Mouse (Mus musculus) liver, embryonic 16.5 days (tissue): ENCODE results near the gene Uvrag. TPM values are rescaled to one million over a fixed set of nuclear protein-coding genes. Genes with fewer than 3 reads are reported as not detected.

Source experiments
- ATAC-seq: fragments of 200-750 bp; cut with Nextera tagmentation; 2 replicates; pipeline ENCODE4 v1.8.0; 2017; ENCODE audit warnings: low read depth, mild to moderate bottlenecking, moderate number of reproducible peaks, moderate library complexity
- H3K27ac ChIP-seq: fragments of 300-500 bp; sonication (generic); 2 replicates; pipeline ENCODE4 v1.5.1; 2014; ENCODE audit warnings: mild to moderate bottlenecking, low read length
- H3K27me3 ChIP-seq: fragments of 300-500 bp; sonication (generic); 2 replicates; pipeline ENCODE4 v1.6.1; 2014; ENCODE audit warnings: low read depth, low read length, mixed read lengths; ENCODE audit not compliant: control insufficient read depth, insufficient read depth
- H3K36me3 ChIP-seq: fragments of 300-500 bp; sonication (generic); 2 replicates; pipeline ENCODE4 v1.6.1; 2014; ENCODE audit warnings: mild to moderate bottlenecking; ENCODE audit not compliant: control insufficient read depth, insufficient read depth
- H3K4me1 ChIP-seq: fragments of 300-500 bp; sonication (generic); 2 replicates; pipeline ENCODE4 v1.6.1; 2014; ENCODE audit warnings: low read depth, low read length, mixed read lengths; ENCODE audit not compliant: control insufficient read depth
- H3K4me2 ChIP-seq: fragments of 300-500 bp; sonication (generic); 2 replicates; pipeline ENCODE4 v1.6.1; 2014; ENCODE audit warnings: low read depth, low read length, mixed read lengths
- H3K4me3 ChIP-seq: fragments of 300-500 bp; sonication (generic); 2 replicates; pipeline ENCODE4 v1.5.1; 2014; ENCODE audit warnings: low read depth, mild to moderate bottlenecking, low read length
- H3K9ac ChIP-seq: fragments of 300-500 bp; sonication (generic); 2 replicates; pipeline ENCODE4 v1.6.1; 2014; ENCODE audit warnings: low read depth, low read length
- H3K9me3 ChIP-seq: fragments of 300-500 bp; sonication (generic); replicated peaks from 2 replicates; pipeline ENCODE4 v1.6.1; 2016; ENCODE audit warnings: low read length; ENCODE audit not compliant: control insufficient read depth
- WGBS: fragments of 180-500 bp; shearing (Covaris S2); extraction: QIAGEN DNeasy Blood & Tissue Kit; methylation state at CpG from one replicate; pipeline ENCODE4 v1.1.7; 2014; ENCODE audit not compliant: insufficient replicate concordance; 5-methylcytosine and 5-hydroxymethylcytosine counted together
- polyA plus RNA-seq: library from polyadenylated mRNA; unstranded; fragments of >200 nt; fragmentation: Nextera tagmentation; extraction: Ambion mirVana; gene quantifications from 2 replicates; pipeline ENCODE4 v1.2.1, GENCODE M21; 2015

The Uvrag gene
- polyA plus RNA-seq, 1 experiment from 2014 or later: 8.2 TPM

DNA sequence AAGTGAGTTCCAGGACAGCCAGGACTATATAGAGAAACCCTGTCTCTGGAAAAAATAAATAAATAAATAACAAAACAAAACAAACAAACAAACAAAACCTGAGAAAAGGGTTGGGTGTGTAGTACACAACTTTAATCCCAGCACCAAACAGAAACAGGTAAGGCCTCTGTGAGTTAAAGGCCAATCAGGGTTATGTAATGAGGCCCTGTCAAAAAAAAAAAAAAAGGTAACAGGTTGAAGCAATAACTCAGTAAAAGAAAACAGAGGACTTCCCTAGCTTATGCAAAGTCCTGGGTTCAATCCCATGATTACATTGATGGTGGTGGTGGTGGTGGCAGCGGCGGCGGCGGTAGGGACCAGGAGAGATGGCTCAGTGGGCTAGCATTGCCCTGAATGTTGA, 3.4 kb downstream of the Uvrag start:
- 87% methylated on average over 4 of the region's 4 CpGs for WGBS
- H3K4me1 ChIP-seq: peaks cover 28% of the 10 kb centered on the region

DNA sequence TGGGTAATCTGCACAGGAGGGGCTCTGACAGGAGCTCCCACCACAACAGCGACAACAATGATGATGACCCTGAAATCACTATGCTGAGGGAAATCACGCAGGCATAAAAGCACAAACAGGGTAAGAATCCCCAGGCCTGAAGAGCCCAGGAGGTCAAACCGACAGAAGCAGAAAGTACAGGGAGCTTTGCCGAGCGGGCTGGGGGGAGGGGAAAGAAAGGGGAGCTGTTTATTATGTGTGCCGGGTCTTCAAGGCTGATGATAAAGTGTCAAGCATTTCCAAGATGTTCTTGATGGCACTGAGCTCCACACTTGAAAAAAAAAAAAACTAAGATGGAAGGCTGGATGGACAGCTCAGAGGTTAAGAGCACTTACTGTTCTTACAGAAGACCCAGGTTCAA, 4.2 kb downstream of the Uvrag start:
- H3K9me3 ChIP-seq: no peaks in the 10 kb centered on the region
- H3K36me3 ChIP-seq: no peaks in the 10 kb centered on the region
- peaks cover 27% of the 10 kb centered on the region for H3K4me1 ChIP-seq
- H3K27me3 ChIP-seq: no peaks in the 10 kb centered on the region
- H3K4me3 ChIP-seq: no peak overlapping the region
- no peak overlapping the region for H3K27ac ChIP-seq
- no peak for ATAC-seq
- no peak overlapping the region for H3K9ac ChIP-seq
- H3K4me2 ChIP-seq: no peak overlapping the region
- WGBS: 75% methylated on average over 6 of the region's 6 CpGs

More for the DNA sequence above, 3.4 kb downstream of the Uvrag start:
- Histone ChIP-seq H3K9me3 (no peaks in the 10 kb centered on the region), H3K4me2 (no peak overlapping the region), H3K27ac (no peak overlapping the region), H3K36me3 (no peaks in the 10 kb centered on the region), H3K9ac (no peak overlapping the region), H3K4me3 (no peak overlapping the region), H3K27me3 (no peaks in the 10 kb centered on the region)
- ATAC-seq: no peak

DNA sequence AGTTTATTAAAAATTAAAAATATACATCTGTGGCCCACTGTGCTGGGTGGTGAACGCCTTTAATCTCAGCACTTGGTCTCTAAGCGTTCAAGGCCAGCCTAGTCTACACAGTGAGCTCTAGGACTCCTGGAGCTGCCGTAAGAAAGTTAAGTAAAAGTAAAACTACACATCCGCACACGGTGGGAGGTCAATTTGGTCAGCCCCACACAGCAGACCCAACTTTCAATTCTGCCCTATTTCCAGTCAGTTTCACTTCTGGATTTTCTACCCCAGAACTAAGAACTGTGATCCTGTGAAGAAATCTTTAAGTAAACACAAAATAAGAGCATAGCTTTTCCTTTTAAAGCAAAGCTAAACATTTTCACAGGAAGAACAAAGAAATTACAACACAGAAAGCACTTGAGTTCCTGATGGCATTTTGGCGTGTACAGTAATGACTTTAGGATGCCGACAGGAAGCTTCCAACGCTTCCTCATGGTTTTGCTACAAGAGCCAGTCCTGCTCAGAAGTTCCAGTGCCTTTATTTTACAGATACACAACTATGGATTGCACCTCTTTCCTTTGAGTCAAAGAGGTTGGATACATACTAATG, 7.0 kb downstream of the Uvrag start:
- H3K4me3 ChIP-seq: no peak overlapping the region
- H3K27ac ChIP-seq: peak overlapping the region; percentile 49
- 67% methylated on average over 8 of the region's 8 CpGs for WGBS
- no peaks in the 10 kb centered on the region for H3K27me3 ChIP-seq
- no peak overlapping the region for H3K4me2 ChIP-seq
- no peaks in the 10 kb centered on the region for H3K9me3 ChIP-seq
- no peak overlapping the region for H3K9ac ChIP-seq
- peaks cover 22% of the 10 kb centered on the region for H3K4me1 ChIP-seq
- H3K36me3 ChIP-seq: no peaks in the 10 kb centered on the region
- ATAC-seq: no peak

DNA sequence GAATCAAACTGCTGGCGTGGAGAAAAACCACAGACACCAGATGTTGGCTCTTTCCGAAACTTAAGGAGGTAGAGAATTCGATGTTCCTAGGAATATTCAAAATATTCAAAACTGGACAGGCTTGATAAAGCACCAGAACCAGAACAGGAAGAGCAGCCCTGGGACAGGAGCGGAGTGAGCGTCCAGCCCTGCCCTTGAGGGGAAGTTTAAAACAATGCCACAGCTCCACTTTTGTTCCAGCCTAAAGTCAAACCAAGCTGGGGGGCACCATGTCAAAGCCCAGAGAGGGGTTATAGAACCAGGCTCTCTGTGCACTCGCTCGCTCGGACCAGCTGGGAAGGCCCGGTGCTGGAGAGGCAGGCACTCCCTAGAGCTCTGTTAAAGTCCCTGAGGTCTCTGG, 8.3 kb downstream of the Uvrag start:
- H3K27ac ChIP-seq: peak overlapping the region; percentile 58
- H3K4me1 ChIP-seq: peaks cover 27% of the 10 kb centered on the region
- H3K9ac ChIP-seq: no peak overlapping the region
- no peaks in the 10 kb centered on the region for H3K36me3 ChIP-seq
- WGBS: 59% methylated on average over 9 of the region's 9 CpGs
- H3K4me2 ChIP-seq: no peak overlapping the region
- no peaks in the 10 kb centered on the region for H3K9me3 ChIP-seq
- no peak overlapping the region for H3K4me3 ChIP-seq
- no peak for ATAC-seq
- no peaks in the 10 kb centered on the region for H3K27me3 ChIP-seq

DNA sequence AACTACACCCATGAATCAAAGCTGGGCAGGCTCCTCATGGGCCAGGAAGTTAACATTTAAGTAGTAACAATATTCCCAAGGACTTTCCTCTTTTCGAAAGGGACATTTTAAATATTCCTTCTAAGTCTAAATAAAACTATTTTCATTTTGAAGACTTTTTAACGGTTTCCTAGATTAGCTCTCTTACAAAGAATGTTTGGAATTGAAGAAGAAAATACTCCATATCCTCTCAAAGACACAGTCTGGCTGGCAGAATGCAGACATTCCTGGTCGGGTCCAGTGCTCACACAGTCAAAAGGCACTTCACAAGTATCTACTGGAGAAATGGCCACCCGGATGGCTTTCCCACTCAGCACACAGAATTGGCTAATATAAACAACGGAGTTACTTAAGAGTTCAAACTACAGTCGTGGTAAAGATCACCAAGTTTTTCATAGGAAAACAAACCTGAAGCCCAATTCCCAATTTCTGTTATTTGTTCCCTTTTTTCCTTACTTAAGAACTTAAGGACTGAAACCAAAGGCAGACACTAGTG, 9.1 kb downstream of the Uvrag start:
- H3K4me2 ChIP-seq: no peak overlapping the region
- no peak overlapping the region for H3K9ac ChIP-seq
- H3K27ac ChIP-seq: peak overlapping the region; percentile 58
- no peaks in the 10 kb centered on the region for H3K27me3 ChIP-seq
- H3K4me3 ChIP-seq: no peak overlapping the region
- peak; percentile 37; the same call in 1 of the 2 replicates for ATAC-seq
- peaks cover 31% of the 10 kb centered on the region for H3K4me1 ChIP-seq
- H3K9me3 ChIP-seq: no peaks in the 10 kb centered on the region
- no peaks in the 10 kb centered on the region for H3K36me3 ChIP-seq
- 48% methylated on average over 6 of the region's 6 CpGs for WGBS

DNA sequence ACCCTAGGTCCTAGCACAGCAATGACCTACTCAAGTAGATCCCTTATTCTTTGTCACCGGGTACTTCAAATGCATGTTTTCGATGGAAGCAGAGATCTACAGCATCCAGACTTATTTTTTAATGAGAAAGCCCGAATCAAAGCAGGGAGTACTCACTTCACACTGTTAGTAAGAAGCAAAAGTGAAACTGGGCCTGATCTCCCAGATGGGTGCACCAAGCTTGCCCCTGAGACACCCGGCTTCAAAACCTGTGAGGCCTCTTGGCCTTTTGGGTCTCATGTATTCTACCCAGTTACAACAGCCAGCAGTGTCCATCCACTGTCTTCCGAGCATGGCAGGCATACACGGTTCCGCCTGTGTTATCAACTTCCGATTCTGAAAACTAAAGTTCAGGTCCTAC, 12.0 kb downstream of the Uvrag start:
- 74% methylated on average over 8 of the region's 8 CpGs for WGBS
- H3K9me3 ChIP-seq: peaks cover 2% of the 10 kb centered on the region
- no peak overlapping the region for H3K4me2 ChIP-seq
- peaks cover 27% of the 10 kb centered on the region for H3K4me1 ChIP-seq
- H3K27me3 ChIP-seq: no peaks in the 10 kb centered on the region
- no peak for ATAC-seq
- 0 out of 2 replicates have a peak overlapping the region, but pooled peaks have one; percentile 21 for H3K27ac ChIP-seq
- no peak overlapping the region for H3K9ac ChIP-seq
- H3K36me3 ChIP-seq: no peaks in the 10 kb centered on the region
- no peak overlapping the region for H3K4me3 ChIP-seq

DNA sequence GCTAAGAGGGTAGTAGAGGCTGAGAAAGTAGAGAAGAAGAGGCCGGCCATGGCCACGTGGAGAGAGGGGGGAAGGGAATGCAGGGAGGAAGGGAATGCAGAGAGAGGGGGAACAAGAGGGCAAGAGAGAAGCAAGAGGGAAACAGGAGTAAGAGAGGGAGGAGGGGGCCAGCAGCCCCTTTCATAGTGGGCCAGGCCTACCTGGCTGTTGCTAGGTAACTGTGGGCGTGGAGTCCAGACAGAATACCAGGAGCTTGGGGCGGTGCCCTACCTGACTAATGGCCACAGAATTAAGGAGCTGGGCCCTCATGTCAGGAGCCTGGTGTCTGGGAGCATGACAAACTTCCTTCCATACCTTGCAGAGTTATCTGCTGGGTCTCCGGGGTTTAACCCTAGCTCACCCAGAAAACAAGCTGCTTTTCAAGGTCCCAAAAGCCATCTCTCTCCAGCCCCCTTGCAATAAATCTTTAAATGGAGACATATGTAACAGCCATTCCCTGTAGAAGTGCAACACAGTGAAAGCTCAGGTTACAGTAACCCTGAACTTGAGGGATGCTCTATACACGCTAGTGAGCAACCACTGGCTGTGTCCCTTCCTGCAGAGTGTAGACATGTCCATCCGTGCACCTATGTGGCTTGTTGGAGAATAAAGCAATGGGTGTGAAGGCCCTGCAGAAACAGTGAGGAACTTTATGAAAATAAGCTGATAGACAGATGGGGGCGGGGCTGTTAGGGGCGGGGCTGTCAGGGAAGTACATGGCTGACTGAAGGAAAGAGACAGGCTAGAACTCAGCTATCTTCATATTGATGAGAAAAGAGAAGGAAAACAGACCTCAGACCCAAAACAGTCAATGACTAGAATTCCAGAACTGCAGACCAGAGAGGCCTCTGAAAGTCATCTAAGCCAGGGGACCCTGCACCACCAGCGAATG, 12.7 kb downstream of the Uvrag start:
- H3K27ac ChIP-seq: no peak overlapping the region
- 0 out of 2 replicates have a peak, but pooled peaks have one; percentile 7 for ATAC-seq

DNA sequence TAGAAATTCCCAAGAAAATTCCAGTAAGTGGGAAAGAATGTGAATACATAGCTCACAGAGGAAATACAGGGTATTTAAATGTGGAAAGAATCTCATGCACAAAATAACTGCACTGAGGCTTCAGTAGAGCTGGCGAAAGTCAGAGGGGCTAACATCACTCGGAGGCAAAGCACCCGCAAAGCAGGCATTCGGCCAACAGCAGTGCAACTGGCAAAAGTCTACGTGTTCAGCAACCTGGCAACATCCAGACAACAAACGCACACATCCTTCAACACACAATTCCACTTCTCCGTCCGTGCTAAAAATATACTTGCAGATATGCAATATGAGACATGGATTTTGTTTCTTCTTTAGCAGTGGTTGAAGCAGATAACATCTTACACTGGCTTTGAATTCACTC, 14.9 kb downstream of the Uvrag start:
- no peak for ATAC-seq
- Histone ChIP-seq H3K9me3 (peaks cover 2% of the 10 kb centered on the region), H3K4me3 (no peak overlapping the region), H3K27ac (no peak overlapping the region), H3K4me1 (peaks cover 29% of the 10 kb centered on the region), H3K9ac (no peak overlapping the region), H3K27me3 (no peaks in the 10 kb centered on the region), H3K36me3 (no peaks in the 10 kb centered on the region), H3K4me2 (no peak overlapping the region)
- 74% methylated on average over 8 of the region's 8 CpGs for WGBS

More for the DNA sequence above, 12.7 kb downstream of the Uvrag start:
- Histone ChIP-seq H3K9me3 (peaks cover 2% of the 10 kb centered on the region), H3K27me3 (no peaks in the 10 kb centered on the region), H3K4me1 (peaks cover 27% of the 10 kb centered on the region), H3K4me3 (no peak overlapping the region), H3K4me2 (no peak overlapping the region), H3K9ac (no peak overlapping the region), H3K36me3 (no peaks in the 10 kb centered on the region)
- WGBS: 44% methylated on average over 10 of the region's 10 CpGs

DNA sequence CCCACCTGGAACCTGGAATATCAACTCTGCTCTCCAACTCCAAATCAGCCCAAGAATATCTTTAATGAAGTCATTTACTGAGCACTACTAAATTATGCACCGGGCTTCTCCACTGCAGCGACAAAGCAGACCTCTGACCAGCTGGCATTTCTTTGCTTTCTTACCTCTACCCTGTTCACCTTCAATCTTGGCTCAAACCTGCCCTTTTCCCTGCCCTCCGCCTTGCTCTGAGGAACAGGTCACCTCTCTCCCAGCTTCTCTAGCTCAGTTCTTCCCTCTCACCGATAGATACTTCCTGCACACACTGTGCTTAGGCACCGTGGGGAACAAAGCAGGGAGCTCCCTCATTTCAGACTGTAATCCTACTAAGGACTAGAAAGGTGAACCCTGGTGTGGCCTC, 18.3 kb downstream of the Uvrag start:
- Histone ChIP-seq H3K27me3 (no peaks in the 10 kb centered on the region), H3K9ac (no peak overlapping the region), H3K27ac (no peak overlapping the region), H3K4me3 (no peak overlapping the region), H3K36me3 (no peaks in the 10 kb centered on the region), H3K4me2 (no peak overlapping the region), H3K4me1 (peaks cover 17% of the 10 kb centered on the region), H3K9me3 (peaks cover 2% of the 10 kb centered on the region)
- no peak for ATAC-seq
- 54% methylated on average over 5 of the region's 5 CpGs for WGBS
